In genomic region chr15:36666566-36666965, GRCm38 (mm10) we compare ENCODE assay signal across 15 mouse cellular contexts.
A peak's percentile ranks its signal among the peaks of the same experiment; 100 is the strongest.
DNase-seq lines count a peak whose midpoint lies in the region; ATAC-seq lines count a peak whose summit lies in the region.
"Had no signal": no experiment of that assay in that cellular context is flagged by ENCODE, and none has a peak within 500 bp of the region (broad histone marks: within the 10 kb centered on the region; RNA-seq: fewer than 3 reads in every experiment).

No protein-coding gene starts in this region.

- H3K4me3 ChIP-seq in heart, embryonic 16.5 days (ENCODE audit: low read length), result no peak overlapping the region
- no peak overlapping the region for H3K4me3 ChIP-seq in forebrain, embryonic 14.5 days (ENCODE audit: low read depth, low read length)
- H3K4me3 ChIP-seq in heart, embryonic 12.5 days, result no peak overlapping the region
- H3K4me3 ChIP-seq: limb, embryonic 15.5 days; myocyte had no signal

- 42% methylated on average over 3 of the region's 3 CpGs for WGBS in heart, embryonic 16.5 days
- 62% methylated on average over 3 of the region's 3 CpGs for WGBS in forebrain, embryonic 14.5 days
- 48% methylated on average over 3 of the region's 3 CpGs for WGBS in heart, embryonic 12.5 days

- no peaks in the 10 kb centered on the region for H3K4me1 ChIP-seq in heart, embryonic 16.5 days (ENCODE audit: control insufficient read depth, insufficient read depth, low read length)
- H3K4me1 ChIP-seq in forebrain, embryonic 14.5 days (ENCODE audit: control insufficient read depth, insufficient read depth, low read length), result no peaks in the 10 kb centered on the region
- H3K4me1 ChIP-seq in heart, embryonic 12.5 days (replicated peaks), result peaks cover 9% of the 10 kb centered on the region

- ATAC-seq in heart, embryonic 16.5 days (replicated peaks; ENCODE audit: extremely low read depth, insufficient read depth, low FRiP score), result peak; percentile 18; the same call in 1 of the 2 replicates
- ATAC-seq in inflammation-experienced regulatory T-cells, adult 6 months, result peak; percentile 81
- ATAC-seq in megakaryocyte, adult 5-6 weeks (ENCODE audit: poor library complexity, severe bottlenecking), result peak; percentile 77
- ATAC-seq in forebrain, embryonic 14.5 days, result no peak
- ATAC-seq in heart, embryonic 12.5 days (ENCODE audit: insufficient number of reproducible peaks, low FRiP score), result no peak

- no peaks in the 10 kb centered on the region for H3K36me3 ChIP-seq in heart, embryonic 16.5 days (ENCODE audit: control insufficient read depth, insufficient read depth)
- H3K36me3 ChIP-seq in forebrain, embryonic 14.5 days (ENCODE audit: control insufficient read depth, insufficient read depth, low read length), result no peaks in the 10 kb centered on the region
- H3K36me3 ChIP-seq in heart, embryonic 12.5 days, result no peaks in the 10 kb centered on the region
- H3K36me3 ChIP-seq: limb, embryonic 15.5 days had no signal

- no peak overlapping the region for H3K27ac ChIP-seq in heart, embryonic 16.5 days (ENCODE audit: low read length)
- no peak overlapping the region for H3K27ac ChIP-seq in forebrain, embryonic 14.5 days (ENCODE audit: low read depth, low read length)
- H3K27ac ChIP-seq in heart, embryonic 12.5 days (ENCODE audit: poor library complexity, severe bottlenecking), result no peak overlapping the region
- H3K27ac ChIP-seq: hindbrain, embryonic 14.5 days; limb, embryonic 15.5 days had no signal

- no peak overlapping the region for H3K4me2 ChIP-seq in heart, embryonic 16.5 days (ENCODE audit: low read depth, low read length)
- no peak overlapping the region for H3K4me2 ChIP-seq in forebrain, embryonic 14.5 days (ENCODE audit: low read length)
- H3K4me2 ChIP-seq in heart, embryonic 12.5 days, result no peak overlapping the region
- H3K4me2 ChIP-seq: heart, embryonic 11.5 days; hindbrain, embryonic 14.5 days; limb, embryonic 15.5 days had no signal

- H3K9me3 ChIP-seq in heart, embryonic 16.5 days (replicated peaks; ENCODE audit: control insufficient read depth, low read length), result no peaks in the 10 kb centered on the region
- H3K9me3 ChIP-seq in forebrain, embryonic 14.5 days (replicated peaks; ENCODE audit: control insufficient read depth, low read length), result no peaks in the 10 kb centered on the region
- H3K9me3 ChIP-seq in heart, embryonic 12.5 days (replicated peaks), result 0 out of 2 replicates have a peak, but pooled peaks cover 5% of the 10 kb centered on the region
- H3K9me3 ChIP-seq: limb, embryonic 15.5 days had no signal

- DNase-seq in heart, postnatal 36 days, result no peak
- DNase-seq in thymus, postnatal 25 days, result peak; percentile 57
- no peak for DNase-seq in neural tube, embryonic 10.5 days (ENCODE audit: extremely low spot score, low spot score)
- no peak for DNase-seq in forebrain, embryonic 14.5 days (ENCODE audit: low spot score)
- DNase-seq: cerebellum, adult 9-11 months; kidney, postnatal 36 days; retina, postnatal 1 day had no signal

- H3K9ac ChIP-seq in heart, embryonic 16.5 days (ENCODE audit: low read length), result no peak overlapping the region
- no peak overlapping the region for H3K9ac ChIP-seq in forebrain, embryonic 14.5 days (ENCODE audit: low read length)
- no peak overlapping the region for H3K9ac ChIP-seq in heart, embryonic 12.5 days
- H3K9ac ChIP-seq: hindbrain, embryonic 14.5 days; limb, embryonic 15.5 days had no signal

- intact Hi-C loops in heart, postnatal 36 days (cut with DNase I), result no loop called here

- H3K27me3 ChIP-seq in heart, embryonic 16.5 days (ENCODE audit: control insufficient read depth, insufficient read depth, low read length), result no peaks in the 10 kb centered on the region
- no peaks in the 10 kb centered on the region for H3K27me3 ChIP-seq in forebrain, embryonic 14.5 days (replicated peaks; ENCODE audit: control insufficient read depth, insufficient read depth, low read length)
- no peaks in the 10 kb centered on the region for H3K27me3 ChIP-seq in heart, embryonic 12.5 days (replicated peaks)
- H3K27me3 ChIP-seq: limb, embryonic 15.5 days had no signal

Comparison
In these comparisons a context has a peak if more than half of its experiments do, and no peak if none do; other contexts are left out.
1. ATAC-seq: peak in heart, embryonic 16.5 days (single experiment), inflammation-experienced regulatory T-cells, adult 6 months (single experiment) and megakaryocyte, adult 5-6 weeks (single experiment); none in forebrain, embryonic 14.5 days (single experiment) and heart, embryonic 12.5 days (single experiment).